Mouse (Mus musculus) ES-Bruce4 (cell line): ENCODE data around the gene Cbx8.

Experiments used
- CTCF ChIP-seq: IDR thresholded peaks from one replicate; pipeline ENCODE4 v1.8.1; 2011; ENCODE audit warnings: low read depth, low read length
- EP300 ChIP-seq: IDR thresholded peaks from 2 replicates; pipeline ENCODE4 v1.6.1; 2011; ENCODE audit warnings: low read depth, low read length; ENCODE audit not compliant: insufficient read depth
- POLR2A ChIP-seq: IDR thresholded peaks from one replicate; pipeline ENCODE4 v1.8.1; 2011; ENCODE audit warnings: low read length; ENCODE audit not compliant: insufficient read depth

DNA sequence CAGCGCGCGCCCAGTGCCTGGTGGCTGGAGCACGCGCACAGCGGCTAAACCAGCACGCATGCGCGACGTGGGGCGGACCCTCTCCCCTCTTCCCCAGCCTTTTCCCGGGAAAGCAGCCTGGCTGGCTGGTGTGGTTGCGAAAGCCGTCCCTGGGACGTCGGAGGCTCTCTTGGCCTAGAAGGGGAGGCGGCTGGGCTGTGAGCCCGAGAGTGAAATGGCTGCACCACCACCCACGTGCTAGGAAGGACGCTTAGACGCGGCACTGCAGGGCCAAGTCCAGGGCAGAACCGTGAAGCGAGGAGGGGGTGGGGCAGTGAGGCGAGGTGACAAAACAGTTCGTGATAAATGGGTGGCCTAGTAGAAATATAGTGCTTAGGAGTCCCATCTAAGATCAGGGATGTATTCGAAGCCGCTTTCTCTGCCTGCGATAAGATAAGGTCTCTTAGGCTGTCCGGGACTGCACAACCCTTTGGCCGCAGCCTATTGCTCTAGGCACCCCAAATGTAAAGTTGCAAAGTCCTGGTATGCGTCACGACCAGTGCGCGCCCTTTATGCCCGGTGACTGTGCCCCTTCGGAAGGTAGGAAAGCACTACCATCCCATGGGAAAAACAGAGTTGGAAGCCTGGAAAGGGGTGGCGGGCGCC is 6.0 kb upstream of the Cbx8 start:
- TF ChIP-seq EP300: no peak
- no peak for TF ChIP-seq CTCF
- no peak for TF ChIP-seq POLR2A
